13 mouse cellular contexts compared by ENCODE assay signal in genomic region chr1:58720090-58720489, GRCm38 (mm10). TPM values are rescaled to one million over a fixed set of nuclear protein-coding genes. Genes with fewer than 3 reads are reported as not detected.
DNase-seq lines count a peak whose midpoint lies in the region; ATAC-seq and TF ChIP-seq lines count a peak whose summit lies in the region.
"Had no signal": no experiment of that assay in that cellular context is flagged by ENCODE, and none has a peak within 500 bp of the region (broad histone marks: within the 10 kb centered on the region; RNA-seq: fewer than 3 reads in every experiment).

No protein-coding gene starts in this region.

- DNase-seq in liver, postnatal 0 days, result peak; percentile 47
- DNase-seq: heart, adult 2 months; right cerebral cortex, postnatal 14 days had no signal

- 44% methylated on average over 8 of the region's 8 CpGs for WGBS in liver, embryonic 15.5 days (ENCODE audit: insufficient replicate concordance)
- 60% methylated on average over 8 of the region's 8 CpGs for WGBS in liver, embryonic 12.5 days (ENCODE audit: insufficient replicate concordance)
- WGBS in liver, postnatal 0 days (ENCODE audit: insufficient replicate concordance), result 60% methylated on average over 8 of the region's 8 CpGs
- WGBS in kidney, embryonic 15.5 days, result 86% methylated on average over 8 of the region's 8 CpGs

- H3K36me3 ChIP-seq in liver, embryonic 15.5 days (replicated peaks), result peaks cover 4% of the 10 kb centered on the region
- peaks cover 42% of the 10 kb centered on the region for H3K36me3 ChIP-seq in liver, embryonic 12.5 days
- peaks cover 34% of the 10 kb centered on the region for H3K36me3 ChIP-seq in liver, postnatal 0 days (replicated peaks; ENCODE audit: insufficient read depth, low read length)
- peaks cover 53% of the 10 kb centered on the region for H3K36me3 ChIP-seq in kidney, embryonic 15.5 days
- H3K36me3 ChIP-seq: neural tube, embryonic 12.5 days had no signal

- 0 out of 2 replicates have a peak overlapping the region, but pooled peaks have one; percentile 48 for H3K27ac ChIP-seq in liver, embryonic 15.5 days (replicated peaks)
- H3K27ac ChIP-seq in liver, embryonic 12.5 days, result no peak overlapping the region
- H3K27ac ChIP-seq in bone marrow macrophage, adult 2 months (ENCODE audit: insufficient read depth, low read depth, low read length), result peak overlapping the region; percentile 50
- no peak overlapping the region; the same call in 1 of the 2 replicates for H3K27ac ChIP-seq in liver, postnatal 0 days (ENCODE audit: low read depth)
- H3K27ac ChIP-seq in kidney, embryonic 15.5 days, result no peak overlapping the region
- H3K27ac ChIP-seq: heart, adult 2 months; neural tube, embryonic 12.5 days; stomach, postnatal 0 days had no signal

- H3K4me1 ChIP-seq in liver, embryonic 15.5 days (replicated peaks), result peaks cover 44% of the 10 kb centered on the region
- peaks cover 53% of the 10 kb centered on the region for H3K4me1 ChIP-seq in liver, embryonic 12.5 days
- peaks cover 69% of the 10 kb centered on the region for H3K4me1 ChIP-seq in bone marrow macrophage, adult 2 months (ENCODE audit: control insufficient read depth, insufficient read depth, low read length)
- H3K4me1 ChIP-seq in liver, postnatal 0 days (ENCODE audit: insufficient read depth), result peaks cover 45% of the 10 kb centered on the region
- peaks cover 36% of the 10 kb centered on the region for H3K4me1 ChIP-seq in kidney, embryonic 15.5 days
- H3K4me1 ChIP-seq: neural tube, embryonic 12.5 days had no signal

- no peak for ATAC-seq in liver, embryonic 15.5 days (ENCODE audit: insufficient read depth)
- no peak for ATAC-seq in liver, embryonic 12.5 days
- ATAC-seq in liver, postnatal 0 days, result peak; percentile 40
- peak; percentile 46; the same call in 1 of the 2 replicates for ATAC-seq in neutrophil, adult 5-6 weeks (ENCODE audit: extremely low read depth, insufficient number of reproducible peaks, low FRiP score, poor library complexity, severe bottlenecking)
- ATAC-seq in erythroid progenitor cell, adult 5-6 weeks (replicated peaks; ENCODE audit: low FRiP score, poor library complexity, severe bottlenecking), result no peak
- no peak for ATAC-seq in kidney, embryonic 15.5 days (replicated peaks; ENCODE audit: low FRiP score)

- H3K9ac ChIP-seq in liver, embryonic 15.5 days, result no peak overlapping the region
- no peak overlapping the region for H3K9ac ChIP-seq in liver, embryonic 12.5 days
- no peak overlapping the region for H3K9ac ChIP-seq in liver, postnatal 0 days (replicated peaks)
- no peak overlapping the region for H3K9ac ChIP-seq in kidney, embryonic 15.5 days
- H3K9ac ChIP-seq: neural tube, embryonic 12.5 days had no signal

- H3K27me3 ChIP-seq in liver, embryonic 15.5 days, result no peaks in the 10 kb centered on the region
- H3K27me3 ChIP-seq in liver, embryonic 12.5 days (replicated peaks), result no peaks in the 10 kb centered on the region
- no peaks in the 10 kb centered on the region for H3K27me3 ChIP-seq in liver, postnatal 0 days (ENCODE audit: insufficient read depth, low read length)
- no peaks in the 10 kb centered on the region for H3K27me3 ChIP-seq in kidney, embryonic 15.5 days
- H3K27me3 ChIP-seq: neural tube, embryonic 12.5 days had no signal

- no peak overlapping the region for H3K4me3 ChIP-seq in liver, embryonic 15.5 days (replicated peaks)
- H3K4me3 ChIP-seq in liver, embryonic 12.5 days, result no peak overlapping the region
- H3K4me3 ChIP-seq in bone marrow macrophage, adult 2 months (ENCODE audit: insufficient read depth, low read length), result no peak overlapping the region
- H3K4me3 ChIP-seq in liver, postnatal 0 days (ENCODE audit: low read depth, low read length), result no peak overlapping the region
- no peak overlapping the region for H3K4me3 ChIP-seq in kidney, embryonic 15.5 days (replicated peaks)
- H3K4me3 ChIP-seq: heart, adult 2 months; neural tube, embryonic 12.5 days had no signal

- TF ChIP-seq POLR2A in bone marrow macrophage, adult 2 months (IDR thresholded peaks at IDR 0.05; ENCODE audit: borderline replicate concordance, low read depth, low read length), result no peak

- no peak for TF ChIP-seq CTCF in bone marrow macrophage, adult 2 months (IDR thresholded peaks at IDR 0.05; ENCODE audit: low read depth, low read length)
- TF ChIP-seq CTCF in liver, postnatal 0 days (IDR thresholded peaks at IDR 0.05; ENCODE audit: low read depth), result no peak

- H3K9me3 ChIP-seq in liver, embryonic 15.5 days (replicated peaks), result no peaks in the 10 kb centered on the region
- H3K9me3 ChIP-seq in liver, embryonic 12.5 days (replicated peaks), result no peaks in the 10 kb centered on the region
- no peaks in the 10 kb centered on the region for H3K9me3 ChIP-seq in liver, postnatal 0 days (ENCODE audit: low read length)
- no peaks in the 10 kb centered on the region for H3K9me3 ChIP-seq in kidney, embryonic 15.5 days (replicated peaks)
- H3K9me3 ChIP-seq: neural tube, embryonic 12.5 days had no signal

- no peak overlapping the region; the same call in 1 of the 2 replicates for H3K4me2 ChIP-seq in liver, embryonic 15.5 days
- no peak overlapping the region for H3K4me2 ChIP-seq in liver, embryonic 12.5 days
- H3K4me2 ChIP-seq in liver, postnatal 0 days (ENCODE audit: low read depth, low read length), result peak overlapping the region; percentile 10; the same call in 1 of the 2 replicates
- no peak overlapping the region for H3K4me2 ChIP-seq in kidney, embryonic 15.5 days
- H3K4me2 ChIP-seq: neural tube, embryonic 12.5 days had no signal

- 0 out of 2 replicates have a peak, but pooled peaks have one; percentile 12 for TF ChIP-seq EP300 in liver, postnatal 0 days (IDR thresholded peaks at IDR 0.05; ENCODE audit: low read depth)

RNA-seq across cellular contexts. Expression of gene Cflar, which starts 8.8 kb away (rescaled TPM):
- 16.3 and 16.9 TPM in 2 replicates for polyA plus RNA-seq in liver, embryonic 15.5 days (2015; fragmentation: Nextera tagmentation; extraction: Ambion mirVana)
- 17.1 and 19.0 TPM in 2 replicates for polyA plus RNA-seq in liver, embryonic 12.5 days (2016; fragmentation: Nextera tagmentation; extraction: Ambion mirVana)
- polyA plus RNA-seq in bone marrow macrophage, adult 2 months (2012; ENCODE audit: insufficient read depth, insufficient read length, missing spikeins), result 95.8 and 102 TPM in 2 replicates
- polyA plus RNA-seq in liver, postnatal 0 days (2015; fragmentation: Nextera tagmentation; extraction: Ambion mirVana), result 29.6 and 30.2 TPM in 2 replicates
- total RNA-seq in neutrophil, adult 5-6 weeks (2017), result 175 and 180 TPM in 2 replicates
- 19.1 and 45.7 TPM in 2 replicates for total RNA-seq in erythroid progenitor cell, adult 5-6 weeks (2015; ENCODE audit: low replicate concordance)
- 38.1 and 40.9 TPM in 2 replicates for total RNA-seq in erythroid progenitor cell, adult 5-6 weeks (2017; ENCODE audit: low replicate concordance)
- polyA plus RNA-seq in kidney, embryonic 15.5 days (2015; fragmentation: Nextera tagmentation; extraction: Ambion mirVana), result 45.2 and 48.1 TPM in 2 replicates

RNA-seq across cellular contexts. Expression of gene Als2cr12, which starts 24.3 kb away (rescaled TPM):
- 0.07 TPM in 1 of 2 replicates, not detected in the other for polyA plus RNA-seq in liver, embryonic 15.5 days (2015; fragmentation: Nextera tagmentation; extraction: Ambion mirVana)
- not detected in 2 replicates for polyA plus RNA-seq in liver, embryonic 12.5 days (2016; fragmentation: Nextera tagmentation; extraction: Ambion mirVana)
- not detected in 2 replicates for polyA plus RNA-seq in bone marrow macrophage, adult 2 months (2012; ENCODE audit: insufficient read depth, insufficient read length, missing spikeins)
- polyA plus RNA-seq in liver, postnatal 0 days (2015; fragmentation: Nextera tagmentation; extraction: Ambion mirVana), result not detected in 2 replicates
- 0.35 TPM in 1 of 2 replicates, not detected in the other for total RNA-seq in neutrophil, adult 5-6 weeks (2017)
- total RNA-seq in erythroid progenitor cell, adult 5-6 weeks (2015; ENCODE audit: low replicate concordance), result not detected in 2 replicates
- total RNA-seq in erythroid progenitor cell, adult 5-6 weeks (2017; ENCODE audit: low replicate concordance), result not detected in 2 replicates
- not detected in 2 replicates for polyA plus RNA-seq in kidney, embryonic 15.5 days (2015; fragmentation: Nextera tagmentation; extraction: Ambion mirVana)
- total RNA-seq: heart, adult 2 months; left cerebral cortex, postnatal 25 days had no signal
- polyA plus RNA-seq: intestine, embryonic 14.5 days; neural tube, embryonic 12.5 days had no signal

Comparison
In these comparisons a context has a peak if more than half of its experiments do, and no peak if none do; other contexts are left out.
1. ATAC-seq: peak in liver, postnatal 0 days (single experiment) and neutrophil, adult 5-6 weeks (single experiment); none in liver, embryonic 15.5 days (single experiment), liver, embryonic 12.5 days (single experiment), erythroid progenitor cell, adult 5-6 weeks (single experiment) and kidney, embryonic 15.5 days (single experiment).
2. H3K27ac ChIP-seq: peak in liver, embryonic 15.5 days (single experiment) and bone marrow macrophage, adult 2 months (single experiment); none in liver, embryonic 12.5 days (single experiment), liver, postnatal 0 days (single experiment) and kidney, embryonic 15.5 days (single experiment).